Comparison of ENCODE assay signal across 8 mouse cellular contexts in the genomic region with DNA sequence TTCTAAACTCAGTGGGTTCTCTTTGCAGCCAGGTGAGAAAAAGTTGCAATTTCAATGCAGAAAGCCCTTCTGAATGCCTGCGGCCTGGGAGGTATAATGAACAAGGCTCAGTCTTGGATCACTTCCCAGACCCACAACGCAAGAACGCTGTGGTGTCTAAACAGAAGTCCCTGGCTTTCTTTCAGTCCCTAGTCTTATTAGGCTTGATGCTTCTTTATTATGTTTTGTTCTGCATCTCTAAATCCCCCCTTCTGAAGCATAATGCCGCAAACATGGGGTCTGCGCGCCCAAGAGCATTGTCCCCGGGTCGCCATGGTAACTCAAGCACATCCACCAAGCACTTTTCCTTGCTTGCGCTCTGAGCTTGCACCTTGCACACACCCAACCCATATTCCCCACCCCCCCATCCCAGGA.
A peak's percentile ranks its signal among the peaks of the same experiment; 100 is the strongest.
DNase-seq lines count a peak whose midpoint lies in the region; ATAC-seq lines count a peak whose summit lies in the region.

No protein-coding gene starts in this region.

- no peaks in the 10 kb centered on the region for H3K36me3 ChIP-seq in hindbrain, embryonic 10.5 days
- H3K36me3 ChIP-seq in lung, embryonic 16.5 days (ENCODE audit: control insufficient read depth, insufficient read depth, low read length): no peaks in the 10 kb centered on the region

- H3K27ac ChIP-seq in hindbrain, embryonic 10.5 days: 0 out of 2 replicates have a peak overlapping the region, but pooled peaks have one; percentile 13
- H3K27ac ChIP-seq in lung, embryonic 16.5 days (ENCODE audit: low read length): peak overlapping the region; percentile 28; the same call in 1 of the 2 replicates

- H3K4me2 ChIP-seq in lung, embryonic 16.5 days (ENCODE audit: low read depth, low read length): 0 out of 2 replicates have a peak overlapping the region, but pooled peaks have one; percentile 1

- peak; percentile 9 for DNase-seq in adrenal gland, postnatal 14 days
- DNase-seq in adrenal gland, postnatal 4 days (ENCODE audit: low spot score in 2 of 2): no peak
- DNase-seq in cerebellum, adult 8-10 months: peak; percentile 13
- DNase-seq in hindbrain, embryonic 10.5 days (ENCODE audit: low spot score): peak; percentile 34
- peak; percentile 44 for DNase-seq in right cerebral cortex, postnatal 4 days
- DNase-seq in spleen, adult 12 weeks (ENCODE audit: low spot score): no peak
- DNase-seq in spleen, postnatal 14 days (ENCODE audit: low spot score in 2 of 2): no peak

- H3K4me1 ChIP-seq in hindbrain, embryonic 10.5 days (replicated peaks): peaks cover 26% of the 10 kb centered on the region
- peaks cover 18% of the 10 kb centered on the region for H3K4me1 ChIP-seq in lung, embryonic 16.5 days (replicated peaks; ENCODE audit: control insufficient read depth, insufficient read depth, low read length)

- ATAC-seq in lung, embryonic 16.5 days (ENCODE audit: low read depth): peak; percentile 73

- no peak overlapping the region for H3K4me3 ChIP-seq in hindbrain, embryonic 10.5 days
- H3K4me3 ChIP-seq in lung, embryonic 16.5 days (ENCODE audit: low read length): no peak overlapping the region

- H3K9ac ChIP-seq in lung, embryonic 16.5 days (ENCODE audit: low read length): no peak overlapping the region

- 52% methylated on average over 9 of the region's 9 CpGs for WGBS in hindbrain, embryonic 10.5 days
- 55% methylated on average over 9 of the region's 9 CpGs for WGBS in lung, embryonic 16.5 days

- H3K9me3 ChIP-seq in hindbrain, embryonic 10.5 days: no peaks in the 10 kb centered on the region
- no peaks in the 10 kb centered on the region for H3K9me3 ChIP-seq in lung, embryonic 16.5 days (ENCODE audit: control insufficient read depth, low read length)

- peaks cover 22% of the 10 kb centered on the region for H3K27me3 ChIP-seq in hindbrain, embryonic 10.5 days (ENCODE audit: insufficient read depth, poor library complexity, severe bottlenecking)
- no peaks in the 10 kb centered on the region for H3K27me3 ChIP-seq in lung, embryonic 16.5 days (ENCODE audit: control insufficient read depth, insufficient read depth, low read depth, low read length)

Comparison
In these comparisons a context has a peak if more than half of its experiments do, and no peak if none do; other contexts are left out.
1. DNase-seq: peak in adrenal gland, postnatal 14 days (single experiment), cerebellum, adult 8-10 months (single experiment), hindbrain, embryonic 10.5 days (single experiment) and right cerebral cortex, postnatal 4 days (single experiment); none in adrenal gland, postnatal 4 days (0 of 2), spleen, adult 12 weeks (single experiment) and spleen, postnatal 14 days (0 of 2).